Mouse (Mus musculus): ENCODE results near the gene Fbxo33. TPM values are rescaled to one million over a fixed set of nuclear protein-coding genes. Genes with fewer than 3 reads are reported as not detected.

Gene Fbxo33
- polyA plus RNA-seq, 1 experiment from 2014 or later = 6.4 TPM

DNA sequence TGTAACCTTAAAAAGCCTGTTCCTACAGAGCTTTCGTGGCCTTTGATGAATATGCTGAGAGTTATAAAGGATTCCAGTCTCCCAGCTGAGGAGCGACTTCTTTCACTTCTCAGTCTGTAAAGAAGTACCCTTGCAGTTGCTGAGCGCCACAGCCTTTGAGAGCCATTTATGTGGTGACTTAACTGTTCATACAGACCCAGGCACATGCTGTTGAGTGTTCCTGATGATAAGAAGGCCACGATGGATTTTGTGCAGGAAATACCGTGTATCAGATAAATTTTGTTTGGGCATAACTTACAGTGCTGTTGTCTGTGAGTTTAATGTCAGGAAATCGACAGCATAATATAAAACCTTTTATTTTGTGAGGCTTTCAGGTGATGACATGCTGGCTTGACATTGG is 55.0 kb downstream of the Fbxo33 start:
- Histone ChIP-seq H3K4me2 (replicated peaks; ENCODE audit: low read depth, low read length) (no peak overlapping the region), H3K9me3 (ENCODE audit: low read length) (no peaks in the 10 kb centered on the region), H3K4me1 (ENCODE audit: insufficient read depth, low read length) (0 out of 2 replicates have a peak, but pooled peaks cover 5% of the 10 kb centered on the region), H3K9ac (replicated peaks; ENCODE audit: low read length) (no peak overlapping the region), H3K36me3 (ENCODE audit: insufficient read depth, low read length) (peaks cover 41% of the 10 kb centered on the region), H3K27ac (ENCODE audit: low read length) (no peak overlapping the region), H3K27me3 (ENCODE audit: insufficient read depth, low read length) (no peaks in the 10 kb centered on the region), H3K4me3 (ENCODE audit: low read length) (no peak overlapping the region)
- ATAC-seq (ENCODE audit: low FRiP score, low TSS enrichment) = no peak
- WGBS = 91% methylated on average over 6 of the region's 6 CpGs

DNA sequence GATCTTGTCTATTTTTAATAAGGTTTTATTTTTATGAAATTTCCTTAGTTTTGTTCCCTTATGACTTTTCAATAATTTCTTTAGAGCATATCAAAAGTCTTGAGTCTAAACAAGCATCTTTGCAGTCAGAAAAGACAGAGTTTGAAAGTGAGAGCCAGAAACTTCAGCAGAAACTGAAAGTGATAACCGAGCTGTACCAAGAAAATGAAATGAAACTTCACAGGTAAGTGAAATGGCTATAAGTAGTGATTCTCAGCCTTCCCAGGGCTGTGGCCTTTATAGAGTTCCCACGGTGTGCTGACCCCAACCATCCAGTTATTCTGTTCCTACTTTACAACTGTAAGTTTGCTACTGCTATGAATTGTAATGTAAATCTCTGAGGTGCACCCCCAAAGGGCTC is 56.7 kb downstream of the Fbxo33 start:
- ATAC-seq (ENCODE audit: low FRiP score, low TSS enrichment) = no peak
- Histone ChIP-seq H3K27me3 (ENCODE audit: insufficient read depth, low read length) (no peaks in the 10 kb centered on the region), H3K4me2 (replicated peaks; ENCODE audit: low read depth, low read length) (no peak overlapping the region), H3K27ac (ENCODE audit: low read length) (no peak overlapping the region), H3K9me3 (ENCODE audit: low read length) (no peaks in the 10 kb centered on the region), H3K9ac (replicated peaks; ENCODE audit: low read length) (no peak overlapping the region), H3K4me1 (ENCODE audit: insufficient read depth, low read length) (0 out of 2 replicates have a peak, but pooled peaks cover 5% of the 10 kb centered on the region), H3K36me3 (ENCODE audit: insufficient read depth, low read length) (peaks cover 46% of the 10 kb centered on the region), H3K4me3 (ENCODE audit: low read length) (no peak overlapping the region)
- WGBS = 82% methylated on average over 2 of the region's 2 CpGs

DNA sequence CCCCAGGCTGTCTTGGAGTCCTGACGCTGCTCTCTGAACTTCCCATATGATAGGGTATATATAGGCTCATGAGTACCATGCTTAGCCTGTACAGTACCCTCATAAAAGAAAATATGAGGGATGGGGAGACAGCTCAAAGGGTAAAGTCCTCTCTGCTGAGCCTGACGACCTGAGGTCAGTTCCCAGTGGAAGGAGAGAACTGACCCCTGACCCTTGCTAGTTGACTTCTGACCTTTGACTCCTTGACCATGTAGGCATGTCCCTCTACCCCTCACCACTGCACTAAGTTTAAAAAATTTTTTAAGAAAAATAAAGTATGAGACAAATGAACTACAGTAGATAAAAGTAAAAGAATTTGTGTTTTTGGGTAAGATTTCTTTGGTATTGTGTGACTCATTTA is 58.4 kb downstream of the Fbxo33 start:
- Histone ChIP-seq H3K4me1 (ENCODE audit: insufficient read depth, low read length) (0 out of 2 replicates have a peak, but pooled peaks cover 5% of the 10 kb centered on the region), H3K4me3 (ENCODE audit: low read length) (no peak overlapping the region), H3K9ac (replicated peaks; ENCODE audit: low read length) (no peak overlapping the region), H3K9me3 (ENCODE audit: low read length) (no peaks in the 10 kb centered on the region), H3K27ac (ENCODE audit: low read length) (no peak overlapping the region), H3K4me2 (replicated peaks; ENCODE audit: low read depth, low read length) (no peak overlapping the region), H3K36me3 (ENCODE audit: insufficient read depth, low read length) (peaks cover 54% of the 10 kb centered on the region), H3K27me3 (ENCODE audit: insufficient read depth, low read length) (no peaks in the 10 kb centered on the region)
- ATAC-seq (ENCODE audit: low FRiP score, low TSS enrichment) = no peak
- WGBS = 39% methylated on average over 2 of the region's 2 CpGs

Small RNA genes lying within 50 kb of the gene (microRNA-seq; reads per million reads assigned to microRNA genes)
- not detected for gene Gm27284

Other genes starting within 250 kb of the Fbxo33 start
- 78.7 and 83.9 TPM in 2 replicates for gene Sec23a, start 207.7 kb downstream of the Fbxo33 start, polyA plus RNA-seq (2015; fragmentation: Nextera tagmentation; extraction: Ambion mirVana)
- gene Gemin2, start 206.3 kb downstream of the Fbxo33 start, polyA plus RNA-seq (2015; fragmentation: Nextera tagmentation; extraction: Ambion mirVana) = 30.3 and 30.7 TPM in 2 replicates
- gene Trappc6b, start 158.3 kb downstream of the Fbxo33 start, polyA plus RNA-seq (2015; fragmentation: Nextera tagmentation; extraction: Ambion mirVana) = 94.4 and 97.3 TPM in 2 replicates
- 88.9 and 106 TPM in 2 replicates for gene Pnn, start 152.8 kb downstream of the Fbxo33 start, polyA plus RNA-seq (2015; fragmentation: Nextera tagmentation; extraction: Ambion mirVana)
- gene Mia2, start 123.9 kb downstream of the Fbxo33 start, polyA plus RNA-seq (2015; fragmentation: Nextera tagmentation; extraction: Ambion mirVana) = 68.5 and 72.8 TPM in 2 replicates